Mouse (Mus musculus): ENCODE measurements around the gene Ptpn3. TPM values are rescaled to one million over a fixed set of nuclear protein-coding genes. Genes with fewer than 3 reads are reported as not detected.

Gene Ptpn3
- 11.7 and 15.2 TPM in 2 replicates for total RNA-seq (2014; fragmentation: Nextera tagmentation)
- 8.7 and 15.4 TPM in 2 replicates for total RNA-seq (2017)

DNA sequence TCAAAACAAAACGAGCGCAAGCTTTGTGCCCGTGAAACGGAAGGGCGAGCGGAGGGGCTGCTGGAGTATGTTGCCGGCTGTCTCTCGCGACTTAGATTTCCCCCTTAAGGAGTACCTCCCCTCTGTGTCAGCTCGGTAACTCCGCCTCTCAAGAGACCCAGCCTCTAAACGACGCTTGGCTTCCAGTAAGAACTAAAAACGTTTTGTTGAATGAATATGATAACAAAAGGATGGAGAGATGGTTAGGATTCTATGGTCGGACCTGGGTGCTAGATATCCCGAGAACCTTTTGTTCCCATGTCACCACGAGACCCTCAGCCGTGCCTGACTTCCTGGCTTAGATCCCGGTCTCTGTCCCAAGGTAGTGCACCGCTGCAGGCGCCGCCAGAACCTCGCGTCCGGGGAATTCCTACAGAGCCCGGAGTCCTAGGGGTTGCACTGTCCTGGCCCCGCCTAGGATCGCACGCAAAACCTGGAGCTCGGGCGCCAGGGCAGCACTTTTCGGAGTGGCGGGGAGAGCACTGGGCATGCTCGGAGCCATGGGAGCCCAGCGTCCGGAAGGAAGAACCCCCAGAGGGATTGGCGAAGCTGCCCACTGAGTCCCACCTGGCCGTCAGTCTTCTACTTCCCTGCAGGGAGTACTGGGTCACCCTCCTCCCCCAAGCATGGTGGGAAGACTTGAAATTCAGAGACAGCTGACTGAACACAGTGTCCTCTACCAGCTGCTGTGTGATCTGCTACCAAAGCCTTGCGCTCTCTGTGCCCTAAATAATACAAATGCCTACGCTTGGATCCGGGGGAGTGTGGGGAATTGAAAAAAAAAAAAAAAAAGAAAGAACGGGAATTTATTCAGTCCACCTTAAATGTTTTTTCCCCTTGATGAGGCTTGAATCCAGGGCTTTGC, at the start of gene Ptpn3:
Gene Ptpn3, minus strand, starts transcription at position 428 of the 904 bp plus-strand sequence.
- peak; percentile 77 for ATAC-seq (replicated peaks; ENCODE audit: low FRiP score, low TSS enrichment, poor library complexity, severe bottlenecking)

GRCm38 (mm10) chr4:57350541-57350940, 48.9 kb upstream of the Ptpn3 start:
- ATAC-seq (replicated peaks; ENCODE audit: low FRiP score, low TSS enrichment, poor library complexity, severe bottlenecking) = no peak

DNA sequence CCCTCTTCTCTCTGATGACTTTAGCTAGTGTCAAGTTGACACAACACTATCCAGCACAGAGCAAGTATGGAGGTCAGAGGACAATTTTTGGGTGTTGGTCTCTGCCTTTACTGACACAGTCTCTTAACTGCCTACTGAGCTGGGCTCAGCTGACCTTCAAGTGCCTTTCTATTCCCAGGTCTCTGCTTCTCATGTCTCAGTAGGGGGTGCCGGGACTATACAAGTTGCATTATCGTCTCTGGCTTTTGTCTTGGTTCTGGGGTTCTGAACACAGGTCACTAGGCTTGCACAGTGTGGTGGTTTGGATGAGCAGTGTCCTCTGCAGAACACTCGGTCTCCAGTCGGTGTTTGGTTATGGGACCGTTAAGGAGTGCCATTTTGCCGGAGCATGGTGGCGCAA, 42.4 kb upstream of the Ptpn3 start:
- no peak for ATAC-seq (replicated peaks; ENCODE audit: low FRiP score, low TSS enrichment, poor library complexity, severe bottlenecking)

DNA sequence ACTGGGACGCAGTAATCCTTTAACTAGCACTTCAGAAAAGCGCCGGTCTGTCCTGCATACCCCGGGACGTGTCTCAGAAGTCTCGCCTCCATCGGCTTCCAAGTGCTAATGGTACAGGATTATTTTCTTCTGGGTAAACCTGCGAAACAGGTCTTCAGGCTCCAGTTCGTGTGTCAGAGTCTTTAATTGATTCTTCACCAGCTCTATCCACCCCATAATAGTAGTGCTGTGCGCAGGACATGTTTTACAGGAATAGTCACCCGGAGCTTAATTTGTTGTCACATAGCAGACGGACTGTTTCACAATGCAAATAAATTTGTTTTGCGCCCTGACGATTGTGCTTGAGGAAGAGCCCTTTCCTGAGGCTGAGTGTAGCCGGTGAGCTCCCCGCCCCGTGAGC, 37.3 kb upstream of the Ptpn3 start:
- no peak for ATAC-seq (replicated peaks; ENCODE audit: low FRiP score, low TSS enrichment, poor library complexity, severe bottlenecking)

GRCm38 (mm10) chr4:57338061-57338460, 36.4 kb upstream of the Ptpn3 start:
- no peak for ATAC-seq (replicated peaks; ENCODE audit: low FRiP score, low TSS enrichment, poor library complexity, severe bottlenecking)

- no peak for ATAC-seq (replicated peaks; ENCODE audit: low FRiP score, low TSS enrichment, poor library complexity, severe bottlenecking)
These were observed 33.5 kb upstream of the Ptpn3 start for GRCm38 (mm10) chr4:57335000-57335666.

DNA sequence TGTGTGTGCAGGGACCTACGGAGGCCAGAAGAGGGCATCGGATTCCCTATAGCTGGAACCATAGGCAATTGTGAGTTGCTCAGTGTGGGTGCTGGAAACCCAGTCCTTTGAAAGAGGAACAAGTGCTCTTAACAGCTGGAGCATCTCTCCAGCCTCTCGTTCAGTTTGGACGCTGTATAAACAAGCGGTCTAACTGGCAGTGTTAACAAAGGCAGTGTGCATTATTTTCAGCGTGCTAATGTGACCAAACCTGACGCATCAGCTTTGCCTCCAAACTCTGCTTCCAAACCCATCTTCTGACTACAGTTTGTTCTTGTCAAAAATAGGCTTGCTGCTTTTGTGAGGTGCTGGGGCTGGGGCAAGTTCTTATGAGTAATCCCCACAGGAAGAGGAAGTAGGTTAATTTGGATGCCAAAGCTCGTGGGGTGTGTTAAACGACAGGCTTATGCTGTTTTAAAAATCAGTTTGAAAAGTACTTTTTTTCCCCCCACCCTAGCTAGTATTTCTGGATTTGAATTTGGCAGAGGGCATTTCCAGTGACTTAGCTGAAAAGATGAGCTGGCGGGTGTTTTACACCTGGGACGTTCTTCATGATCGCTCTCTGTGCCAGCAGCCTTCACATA, 32.4 kb upstream of the Ptpn3 start:
- no peak for ATAC-seq (replicated peaks; ENCODE audit: low FRiP score, low TSS enrichment, poor library complexity, severe bottlenecking)

DNA sequence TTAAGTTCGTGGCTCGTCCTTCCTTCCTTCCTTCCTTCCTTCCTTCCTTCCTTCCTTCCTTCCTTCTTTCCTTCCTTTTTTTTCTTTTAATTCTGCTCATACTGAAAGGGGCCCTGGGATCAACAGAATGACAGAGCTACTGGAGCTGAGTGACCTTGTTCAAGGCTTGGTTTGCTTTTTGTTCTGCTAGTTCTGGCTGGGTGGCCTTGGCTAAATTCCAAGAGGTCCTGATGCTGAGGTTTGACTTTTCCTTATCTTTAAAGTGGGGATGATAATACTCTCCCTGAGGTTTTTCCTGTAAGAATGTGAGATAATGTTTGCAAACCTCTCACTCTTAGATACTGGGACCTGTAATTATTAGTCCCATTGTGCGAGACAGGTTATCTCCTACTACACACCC, 30.9 kb upstream of the Ptpn3 start:
- no peak for ATAC-seq (replicated peaks; ENCODE audit: low FRiP score, low TSS enrichment, poor library complexity, severe bottlenecking)

DNA sequence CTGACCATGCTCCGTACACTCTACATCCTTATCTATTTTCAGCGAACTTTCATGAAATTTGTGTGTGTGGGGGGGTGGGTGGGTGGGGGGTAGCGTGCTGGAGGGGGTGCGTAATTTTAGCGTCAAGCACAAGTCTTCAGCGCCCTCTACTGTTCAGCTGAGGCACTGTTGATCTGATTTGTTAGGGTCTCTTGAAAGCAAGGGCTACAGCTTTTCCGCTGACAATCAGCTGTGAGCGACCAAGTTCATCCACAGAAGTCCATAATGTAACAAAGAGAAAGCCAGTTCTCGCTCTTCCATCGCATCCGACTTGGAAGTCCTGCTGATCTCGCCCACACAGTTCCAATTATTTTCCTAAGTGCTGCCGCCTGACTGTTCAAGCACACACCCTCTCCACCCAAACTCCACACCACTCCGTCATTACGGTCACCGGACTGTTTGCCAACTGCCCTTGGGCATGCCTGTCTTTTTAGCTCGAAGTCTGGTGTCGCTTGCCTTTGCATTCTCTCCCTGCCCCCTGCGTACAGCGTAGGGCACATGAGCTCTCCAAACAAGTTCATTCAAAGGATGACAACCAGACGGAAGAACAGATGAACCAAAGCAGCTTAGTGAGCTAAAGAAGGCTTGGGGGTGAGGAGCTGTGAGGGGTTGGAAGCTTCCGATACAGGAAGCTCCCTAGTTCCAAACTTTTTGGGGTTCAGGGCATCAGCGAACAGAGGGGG, 19.1 kb upstream of the Ptpn3 start:
- 0 out of 2 replicates have a peak, but pooled peaks have one; percentile 47 for ATAC-seq (replicated peaks; ENCODE audit: low FRiP score, low TSS enrichment, poor library complexity, severe bottlenecking)

- no peak for ATAC-seq (replicated peaks; ENCODE audit: low FRiP score, low TSS enrichment, poor library complexity, severe bottlenecking)
These were observed 17.0 kb upstream of the Ptpn3 start for GRCm38 (mm10) chr4:57318525-57319212.

- ATAC-seq (replicated peaks; ENCODE audit: low FRiP score, low TSS enrichment, poor library complexity, severe bottlenecking) = no peak
These were observed 10.9 kb upstream of the Ptpn3 start for GRCm38 (mm10) chr4:57312256-57313166.

DNA sequence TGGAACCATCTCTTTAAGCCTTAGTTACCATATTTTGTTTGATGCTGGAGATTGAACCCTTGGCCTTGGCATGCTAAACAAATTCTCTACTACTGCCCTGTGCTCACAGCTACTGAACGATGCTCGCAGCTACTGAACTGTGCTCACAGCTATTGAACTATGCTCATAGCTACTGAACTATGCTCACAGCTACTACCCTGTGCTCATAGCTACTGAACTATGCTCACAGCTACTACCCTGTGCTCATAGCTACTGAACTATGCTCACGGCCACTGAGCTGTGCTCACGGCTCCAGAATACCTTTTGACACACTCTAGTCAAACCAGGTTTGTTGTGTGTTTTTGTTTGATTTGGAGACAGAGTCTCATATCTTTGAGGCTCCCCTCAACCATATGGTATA, 10.1 kb upstream of the Ptpn3 start:
- no peak for ATAC-seq (replicated peaks; ENCODE audit: low FRiP score, low TSS enrichment, poor library complexity, severe bottlenecking)

DNA sequence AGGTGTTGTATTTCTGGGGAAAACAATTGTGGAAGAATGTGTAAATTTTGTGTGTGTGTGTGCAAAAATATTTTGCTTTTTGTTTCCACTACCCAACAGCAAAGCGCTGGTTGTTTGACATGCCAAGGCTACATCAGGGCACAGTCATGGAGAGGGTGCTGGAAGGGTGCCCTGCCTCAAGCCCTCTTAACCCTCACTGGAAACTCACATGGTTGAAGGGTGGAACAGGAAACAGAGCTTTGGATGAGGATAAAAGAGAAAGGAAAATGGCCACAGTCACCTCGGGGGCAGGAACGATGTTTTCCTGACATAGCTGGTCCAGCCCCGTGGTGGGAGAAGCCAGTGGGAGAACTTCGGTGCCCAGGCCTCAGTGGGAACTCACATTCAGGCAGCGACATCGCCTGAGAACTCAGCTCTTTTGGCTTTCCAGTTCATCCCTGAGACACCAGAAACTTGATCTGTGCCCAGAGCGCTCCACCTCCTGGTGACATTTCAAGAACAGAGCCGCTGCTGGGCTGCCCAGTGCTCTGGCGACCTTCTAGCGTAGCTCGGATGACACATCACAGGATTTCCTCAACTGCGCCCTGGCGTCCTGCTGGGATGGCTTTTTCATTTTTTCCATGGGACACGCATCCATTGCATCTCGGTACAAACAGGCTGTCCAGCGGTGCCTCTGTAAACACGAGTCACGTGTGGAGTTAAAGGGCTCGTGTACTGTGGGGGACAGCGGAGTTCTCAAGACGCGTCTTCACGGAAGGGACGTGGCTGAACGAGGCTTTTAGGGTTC, 6.8 kb upstream of the Ptpn3 start:
- ATAC-seq (replicated peaks; ENCODE audit: low FRiP score, low TSS enrichment, poor library complexity, severe bottlenecking) = peak; percentile 35; the same call in 1 of the 2 replicates

- no peak for ATAC-seq (replicated peaks; ENCODE audit: low FRiP score, low TSS enrichment, poor library complexity, severe bottlenecking)
These were observed 6.1 kb upstream of the Ptpn3 start for GRCm38 (mm10) chr4:57307747-57308146.

DNA sequence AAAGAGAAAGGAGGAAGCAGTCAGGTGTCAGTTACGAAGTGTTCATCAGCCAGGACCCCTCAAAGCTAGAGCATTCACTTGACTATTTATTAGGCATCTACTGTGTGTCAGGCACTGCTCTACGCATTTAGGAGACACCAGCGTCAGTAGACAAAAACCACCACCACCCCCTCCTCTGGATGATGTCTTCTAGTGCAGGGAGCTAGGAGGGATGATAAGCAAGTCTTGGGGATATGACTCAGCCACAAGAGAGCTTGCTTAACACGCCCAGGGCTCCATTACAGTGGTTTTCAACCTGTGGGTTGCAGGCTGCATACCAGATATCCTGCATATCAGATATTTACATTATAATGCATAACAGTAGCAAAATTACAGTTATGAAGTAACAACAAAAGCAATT, 4.6 kb upstream of the Ptpn3 start:
- peak; percentile 82 for ATAC-seq (replicated peaks; ENCODE audit: low FRiP score, low TSS enrichment, poor library complexity, severe bottlenecking)

DNA sequence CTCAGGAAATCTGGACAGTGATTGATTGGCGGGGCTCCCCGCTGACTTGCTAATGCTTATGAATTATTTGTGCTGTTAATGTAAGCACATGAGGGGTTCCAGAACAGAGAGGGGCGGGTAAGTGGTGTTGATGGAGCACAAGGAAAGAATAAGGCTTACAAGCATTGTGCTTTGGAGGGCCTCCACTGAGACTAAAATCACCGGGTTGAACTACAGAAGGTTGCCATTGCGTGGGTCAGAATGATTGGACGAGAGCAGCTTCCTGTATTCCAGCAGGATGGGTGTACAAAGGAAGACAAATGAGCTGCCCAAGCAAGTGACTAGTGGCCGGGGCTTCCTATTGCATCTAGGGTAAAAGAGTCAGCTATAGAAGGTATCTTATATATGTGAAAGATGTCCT, 4.0 kb upstream of the Ptpn3 start:
- no peak for ATAC-seq (replicated peaks; ENCODE audit: low FRiP score, low TSS enrichment, poor library complexity, severe bottlenecking)
